Mouse (Mus musculus) testis, adult 2 months (tissue): Measurements from ENCODE around the gene Qrfpr.

ENCODE experiments used
- CTCF ChIP-seq: fragments of 200-500 bp; IDR thresholded peaks from 2 replicates; pipeline ENCODE4 v1.5.1; 2012; ENCODE audit warnings: low read depth, mild to moderate bottlenecking, inconsistent platforms, low read length, moderate library complexity; ENCODE audit not compliant: control insufficient read depth, insufficient read depth, insufficient replicate concordance
- POLR2A ChIP-seq: fragments of 200-500 bp; IDR thresholded peaks from 2 replicates; pipeline ENCODE4 v1.6.1; 2012; ENCODE audit warnings: low read depth, mild to moderate bottlenecking, inconsistent platforms, low read length, moderate library complexity; ENCODE audit not compliant: control insufficient read depth

DNA sequence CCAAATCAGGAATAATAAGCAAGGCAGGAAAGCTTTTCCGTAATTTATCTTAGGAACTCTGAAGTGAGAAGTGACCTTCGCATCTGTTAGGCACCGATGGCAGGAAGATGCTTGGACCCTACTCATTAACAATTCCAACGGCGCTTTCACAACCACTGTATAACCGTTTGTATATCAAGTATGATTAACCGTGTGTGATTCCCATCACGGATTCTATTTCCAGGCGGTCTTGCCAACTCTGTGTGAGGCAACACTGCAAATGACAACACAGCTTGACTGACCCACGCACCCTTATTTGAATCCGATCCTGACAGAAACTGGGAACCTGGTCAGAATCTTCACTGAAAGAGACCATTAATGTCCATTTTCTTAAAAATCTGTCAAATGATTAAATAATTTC, 41.8 kb upstream of the Qrfpr start:
- no peak for TF ChIP-seq CTCF
- TF ChIP-seq POLR2A, result no peak
